Mouse (Mus musculus): Measurements from ENCODE around the gene Pank1. TPM values are rescaled to one million over a fixed set of nuclear protein-coding genes. Genes with fewer than 3 reads are reported as not detected.

Gene Pank1
- polyA plus RNA-seq, 1 experiment from 2014 or later, result 3.0 TPM

MicroRNAs within 50 kb of the gene (microRNA counts, 519-probe panel; counts per million panel counts)
- microRNA mmu-miR-107, result 4,048 counts per million, percentile 79 among the panel's probes with 10 or more counts

Small RNAs within 50 kb of the gene (microRNA-seq; reads per million reads assigned to microRNA genes)
- 956 reads per million, percentile 71 among the genes with 10 or more reads in this experiment for gene Mir107 (ENCODE audit: borderline number of aligned reads)

Other genes starting within 250 kb of the Pank1 start
- 0.14 and 0.21 TPM in 2 replicates for gene Ifit1bl2, start 238.7 kb downstream of the Pank1 start, polyA plus RNA-seq (2015; fragmentation: Nextera tagmentation; extraction: Ambion mirVana)
- 21.5 and 27.1 TPM in 2 replicates for gene Ifit1, start 238.6 kb downstream of the Pank1 start, polyA plus RNA-seq (2015; fragmentation: Nextera tagmentation; extraction: Ambion mirVana)
- 0.23 and 0.26 TPM in 2 replicates for gene Slc16a12, start 132.2 kb downstream of the Pank1 start, polyA plus RNA-seq (2015; fragmentation: Nextera tagmentation; extraction: Ambion mirVana)
- 68.5 and 72.5 TPM in 2 replicates for gene Kif20b, start 42.9 kb upstream of the Pank1 start, polyA plus RNA-seq (2015; fragmentation: Nextera tagmentation; extraction: Ambion mirVana)

All from thymus, postnatal 0 days (tissue).